Mouse (Mus musculus) ES-Bruce4 (cell line): ENCODE results near the gene Cacnb3.

Experiments
- CTCF ChIP-seq: IDR thresholded peaks from one replicate; pipeline ENCODE4 v1.8.1; 2011; ENCODE audit warnings: low read depth, low read length
- EP300 ChIP-seq: IDR thresholded peaks from 2 replicates; pipeline ENCODE4 v1.6.1; 2011; ENCODE audit warnings: low read depth, low read length; ENCODE audit not compliant: insufficient read depth
- POLR2A ChIP-seq: IDR thresholded peaks from one replicate; pipeline ENCODE4 v1.8.1; 2011; ENCODE audit warnings: low read length; ENCODE audit not compliant: insufficient read depth

DNA sequence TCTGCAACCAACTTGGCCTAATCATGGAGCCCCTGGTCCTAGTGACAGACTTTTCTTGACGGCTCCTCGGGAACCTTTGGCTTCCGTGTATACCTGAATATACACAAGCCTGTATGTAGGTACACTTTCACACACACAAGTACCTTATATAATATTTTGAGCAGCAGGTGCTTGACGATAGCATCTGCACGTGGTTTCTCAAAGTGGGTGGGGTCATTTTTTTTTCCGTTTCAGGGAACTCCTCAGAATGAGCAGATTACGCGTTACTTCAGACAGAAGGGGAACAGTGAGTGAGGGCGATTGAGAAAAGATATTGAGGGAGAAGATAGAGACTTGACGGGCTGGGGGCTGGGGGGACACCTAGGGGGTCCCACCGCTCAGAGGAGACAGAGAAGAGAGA lies 42.9 kb upstream of the Cacnb3 start:
- no peak for TF ChIP-seq EP300
- TF ChIP-seq CTCF = no peak
- TF ChIP-seq POLR2A = no peak
